Mouse (Mus musculus) heart, adult 2 months (tissue): ENCODE measurements around the gene 1700003F12Rik. TPM values are rescaled to one million over a fixed set of nuclear protein-coding genes. Genes with fewer than 3 reads are reported as not detected.

Experiments used
- DNase-seq, 2 experiments: peaks; one replicate each; pipeline ENCODE4 v3.0.0; 2021
- H3K27ac ChIP-seq: fragments of 200-600 bp; 2 replicates; pipeline ENCODE4 v1.8.1; 2022
- H3K27me3 ChIP-seq: fragments of 200-500 bp; 2 replicates; pipeline ENCODE4 v1.6.1; 2012; ENCODE audit warnings: mild to moderate bottlenecking, low read length, inconsistent platforms, mixed read lengths; ENCODE audit not compliant: control insufficient read depth, insufficient read depth
- H3K36me3 ChIP-seq: fragments of 200-500 bp; 2 replicates; pipeline ENCODE4 v1.6.1; 2012; ENCODE audit warnings: low read length, inconsistent platforms; ENCODE audit not compliant: control insufficient read depth, insufficient read depth
- H3K4me1 ChIP-seq: fragments of 200-500 bp; 2 replicates; pipeline ENCODE4 v1.6.1; 2011; ENCODE audit warnings: low read length; ENCODE audit not compliant: control insufficient read depth, insufficient read depth
- H3K4me3 ChIP-seq: fragments of 200-600 bp; 2 replicates; pipeline ENCODE4 v1.8.1; 2022
- H3K79me2 ChIP-seq: fragments of 200-500 bp; replicated peaks from 2 replicates; pipeline ENCODE4 v1.6.1; 2012; ENCODE audit warnings: mild to moderate bottlenecking, inconsistent platforms, low read length, moderate library complexity, mixed read lengths; ENCODE audit not compliant: control insufficient read depth, insufficient read depth
- H3K9ac ChIP-seq: fragments of 200-500 bp; 2 replicates; pipeline ENCODE4 v1.6.1; 2012; ENCODE audit warnings: low read depth, mild to moderate bottlenecking, control low read depth, inconsistent platforms, low read length, mixed read lengths
- CTCF ChIP-seq: fragments of 200-600 bp; IDR thresholded peaks from 2 replicates; pipeline ENCODE4 v1.8.1; 2022; ENCODE audit warnings: antibody characterized with exemption, mild to moderate bottlenecking, moderate library complexity
- EP300 ChIP-seq: fragments of 200-500 bp; IDR thresholded peaks from 2 replicates; pipeline ENCODE4 v1.6.1; 2011; ENCODE audit warnings: low read depth, low read length, control low read depth; ENCODE audit not compliant: insufficient read depth
- POLR2A ChIP-seq: fragments of 200-500 bp; IDR thresholded peaks from 2 replicates; pipeline ENCODE4 v1.6.1; 2011; ENCODE audit warnings: mild to moderate bottlenecking, low read depth, low read length, control low read depth; ENCODE audit not compliant: insufficient read depth
- WGBS: fragments of 180-500 bp; shearing (Covaris S2); methylation state at CpG from one replicate; pipeline ENCODE4 v1.1.7; 2018; 5-methylcytosine and 5-hydroxymethylcytosine counted together
- intact Hi-C: fragments of 180-260 bp; cut with DNase I; formaldehyde crosslinking; loops from one replicate; pipeline ENCODE4 v1.15.1; 2025
- polyA plus RNA-seq: library from polyadenylated mRNA; depleted of rRNA; stranded (reverse); fragments of >200 nt; gene quantifications from 2 replicates; pipeline ENCODE4 v1.2.3, GENCODE M21; 2012
- total RNA-seq, 2 experiments: library from RNA; stranded (reverse); gene quantifications; 2 replicates each; pipeline ENCODE4 v1.2.3; 2021

The 1700003F12Rik gene
- total and polyA plus RNA-seq, 3 experiments, result 0.39 TPM; not detected in 2

GRCm38 (mm10) chr2:154552424-154552907 is 5.6 kb downstream of the 1700003F12Rik start:
- H3K27me3 ChIP-seq, result no peaks in the 10 kb centered on the region
- no peaks in the 10 kb centered on the region for H3K36me3 ChIP-seq
- peak overlapping the region; percentile 11; the same call in 1 of the 2 replicates for H3K27ac ChIP-seq
- peak overlapping the region; percentile 44 for H3K4me3 ChIP-seq
- peaks cover 1% of the 10 kb centered on the region; the same call in 1 of the 2 replicates for H3K4me1 ChIP-seq
- H3K79me2 ChIP-seq, result no peaks in the 10 kb centered on the region
- TF ChIP-seq POLR2A (no peak), CTCF (peak; percentile 76), EP300 (0 out of 2 replicates have a peak, but pooled peaks have one; percentile 24)
- peak; percentile 73 to 75 for DNase-seq
- peak overlapping the region; percentile 17; the same call in 1 of the 2 replicates for H3K9ac ChIP-seq
- WGBS, result 12% methylated on average over 27 of the region's 27 CpGs
- intact Hi-C loops, result loop anchor here (5.0 kb wide), 1 partner anchor 60 kb away; the partner anchor contains the start of genes 4930519P11Rik and Zfp341

DNA sequence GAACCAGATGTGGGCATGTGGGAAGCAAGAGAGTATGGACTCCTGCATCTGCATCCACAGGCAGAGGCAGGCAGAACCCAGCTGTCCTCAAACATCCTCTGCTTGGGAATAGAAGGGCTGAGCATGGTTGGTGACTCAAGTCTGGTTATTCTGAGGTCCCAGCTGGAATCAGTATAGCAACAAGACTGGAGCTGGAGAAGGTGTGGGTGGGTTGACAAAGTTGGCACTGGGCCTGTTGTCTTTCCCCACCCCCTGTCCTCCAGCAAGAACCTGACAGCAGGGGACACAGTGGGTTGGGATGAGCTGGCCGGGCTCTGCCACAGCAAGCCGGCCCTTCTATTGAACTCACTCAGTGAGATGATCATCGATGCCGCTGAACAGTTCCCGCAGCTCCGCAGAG is 8.3 kb downstream of the 1700003F12Rik start:
- Histone ChIP-seq H3K79me2 (no peaks in the 10 kb centered on the region), H3K4me3 (no peak overlapping the region), H3K27ac (no peak overlapping the region), H3K36me3 (no peaks in the 10 kb centered on the region), H3K4me1 (peaks cover 5% of the 10 kb centered on the region), H3K9ac (no peak overlapping the region), H3K27me3 (no peaks in the 10 kb centered on the region)
- 86% methylated on average over 6 of the region's 6 CpGs for WGBS
- no peak for DNase-seq
- TF ChIP-seq CTCF (no peak), POLR2A (no peak), EP300 (no peak)
- intact Hi-C loops, result no loop called here

- no peaks in the 10 kb centered on the region for H3K79me2 ChIP-seq
- WGBS, result 53% methylated on average over 5 of the region's 5 CpGs
- intact Hi-C loops, result no loop called here
Observed at GRCm38 (mm10) chr2:154557184-154557832, 10.4 kb downstream of the 1700003F12Rik start.

GRCm38 (mm10) chr2:154558264-154559039 is 11.6 kb downstream of the 1700003F12Rik start, which contains the start of gene Necab3:
Gene Necab3 (minus strand): TSS chr2:154558890.
- Histone ChIP-seq H3K27ac (no peak within 1 kb of the TSS; the same call in 1 of the 2 replicates), H3K4me3 (peak within 1 kb of the TSS; percentile 27), H3K4me1 (peaks cover 5% of the 10 kb centered on the region), H3K79me2 (no peaks in the 10 kb centered on the region), H3K27me3 (no peaks in the 10 kb centered on the region), H3K36me3 (no peaks in the 10 kb centered on the region), H3K9ac (peak within 1 kb of the TSS; percentile 36; the same call in 1 of the 2 replicates)
- DNase-seq, result peak; percentile 44 to 45
- intact Hi-C loops, result no loop called here
- 10% methylated on average over 34 of the region's 34 CpGs for WGBS
- TF ChIP-seq EP300, result no peak
- TF ChIP-seq POLR2A, result no peak
- no peak for TF ChIP-seq CTCF

More at GRCm38 (mm10) chr2:154557184-154557832, 10.4 kb downstream of the 1700003F12Rik start:
- DNase-seq, result no peak
- no peak for TF ChIP-seq EP300
- no peak for TF ChIP-seq POLR2A
- no peak for TF ChIP-seq CTCF
- Histone ChIP-seq H3K4me1 (peaks cover 5% of the 10 kb centered on the region), H3K36me3 (no peaks in the 10 kb centered on the region), H3K27me3 (no peaks in the 10 kb centered on the region), H3K9ac (no peak overlapping the region), H3K27ac (no peak overlapping the region), H3K4me3 (no peak overlapping the region)

- H3K4me1 ChIP-seq, result peaks cover 5% of the 10 kb centered on the region
- no peak overlapping the region for H3K4me3 ChIP-seq
- H3K27me3 ChIP-seq, result no peaks in the 10 kb centered on the region
- no peak for DNase-seq
- H3K9ac ChIP-seq, result no peak overlapping the region
- no peak overlapping the region for H3K27ac ChIP-seq
- no peak for TF ChIP-seq EP300
- TF ChIP-seq CTCF, result no peak
- TF ChIP-seq POLR2A, result no peak
- no peaks in the 10 kb centered on the region for H3K36me3 ChIP-seq
- 91% methylated on average over 22 of the region's 22 CpGs for WGBS
- intact Hi-C loops, result no loop called here
- no peaks in the 10 kb centered on the region for H3K79me2 ChIP-seq
Observed at GRCm38 (mm10) chr2:154563612-154564170, 16.8 kb downstream of the 1700003F12Rik start.

GRCm38 (mm10) chr2:154565562-154565961 is 18.7 kb downstream of the 1700003F12Rik start:
- H3K4me3 ChIP-seq, result no peak overlapping the region
- no peaks in the 10 kb centered on the region for H3K79me2 ChIP-seq
- no peak for TF ChIP-seq POLR2A
- no peak for TF ChIP-seq EP300
- DNase-seq, result no peak
- H3K27me3 ChIP-seq, result no peaks in the 10 kb centered on the region
- 92% methylated on average over 3 of the region's 3 CpGs for WGBS
- no peak overlapping the region for H3K27ac ChIP-seq
- no peaks in the 10 kb centered on the region for H3K36me3 ChIP-seq
- no peak overlapping the region for H3K9ac ChIP-seq
- H3K4me1 ChIP-seq, result no peaks in the 10 kb centered on the region
- intact Hi-C loops, result no loop called here
